12 mouse cellular contexts compared by ENCODE assay signal in genomic region chr16:57765615-57766014, GRCm38 (mm10).
"Had no signal": no experiment of that assay in that cellular context is flagged by ENCODE, and none has a peak within 500 bp of the region (broad histone marks: within the 10 kb centered on the region; RNA-seq: fewer than 3 reads in every experiment).

No protein-coding gene starts in this region.

- H3K27me3 ChIP-seq: kidney, embryonic 15.5 days; limb, embryonic 15.5 days; liver, embryonic 13.5 days; megakaryocyte, embryonic 14.5 days; midbrain, embryonic 15.5 days; neural tube, embryonic 12.5 days had no signal

- H3K27ac ChIP-seq: kidney, embryonic 15.5 days; limb, embryonic 15.5 days; liver, embryonic 13.5 days; macrophage; midbrain, embryonic 15.5 days; neural tube, embryonic 12.5 days; stomach, postnatal 0 days had no signal

- H3K4me1 ChIP-seq: kidney, embryonic 15.5 days; limb, embryonic 15.5 days; liver, embryonic 13.5 days; megakaryocyte, embryonic 14.5 days; midbrain, embryonic 15.5 days; neural tube, embryonic 12.5 days had no signal

- ATAC-seq: liver, postnatal 0 days; midbrain, embryonic 15.5 days had no signal

- H3K36me3 ChIP-seq: kidney, embryonic 15.5 days; limb, embryonic 15.5 days; liver, embryonic 13.5 days; midbrain, embryonic 15.5 days; neural tube, embryonic 12.5 days had no signal

- H3K9me3 ChIP-seq: kidney, embryonic 15.5 days; limb, embryonic 15.5 days; liver, embryonic 13.5 days; megakaryocyte, embryonic 14.5 days; midbrain, embryonic 15.5 days; neural tube, embryonic 12.5 days had no signal

- H3K9ac ChIP-seq: kidney, embryonic 15.5 days; limb, embryonic 15.5 days; liver, embryonic 13.5 days; liver, postnatal 0 days; midbrain, embryonic 15.5 days; neural tube, embryonic 12.5 days had no signal

- H3K4me2 ChIP-seq: kidney, embryonic 15.5 days; limb, embryonic 15.5 days; liver, embryonic 13.5 days; midbrain, embryonic 11.5 days; midbrain, embryonic 15.5 days; neural tube, embryonic 12.5 days had no signal

- DNase-seq: kidney, postnatal 14 days; liver, embryonic 13.5 days; liver, postnatal 0 days; thymus, postnatal 4 days had no signal

- H3K4me3 ChIP-seq: kidney, embryonic 15.5 days; limb, embryonic 15.5 days; liver, embryonic 13.5 days; megakaryocyte, embryonic 14.5 days; midbrain, embryonic 15.5 days; neural tube, embryonic 12.5 days had no signal
